Mouse (Mus musculus) heart, postnatal 10 days (tissue): ENCODE results near the gene Lrrc7. TPM values are rescaled to one million over a fixed set of nuclear protein-coding genes. Genes with fewer than 3 reads are reported as not detected.

Experiments
- DNase-seq, 2 experiments: peaks; one replicate each; pipeline ENCODE4 v3.0.0; 2021
- intact Hi-C: fragments of 180-260 bp; cut with DNase I; formaldehyde crosslinking; loops from one replicate; pipeline ENCODE4 v1.15.1; 2025
- total RNA-seq, 2 experiments: library from RNA; stranded (reverse); gene quantifications; 2 replicates each; pipeline ENCODE4 v1.2.3; 2021

The Lrrc7 gene
- total RNA-seq: not detected

DNA sequence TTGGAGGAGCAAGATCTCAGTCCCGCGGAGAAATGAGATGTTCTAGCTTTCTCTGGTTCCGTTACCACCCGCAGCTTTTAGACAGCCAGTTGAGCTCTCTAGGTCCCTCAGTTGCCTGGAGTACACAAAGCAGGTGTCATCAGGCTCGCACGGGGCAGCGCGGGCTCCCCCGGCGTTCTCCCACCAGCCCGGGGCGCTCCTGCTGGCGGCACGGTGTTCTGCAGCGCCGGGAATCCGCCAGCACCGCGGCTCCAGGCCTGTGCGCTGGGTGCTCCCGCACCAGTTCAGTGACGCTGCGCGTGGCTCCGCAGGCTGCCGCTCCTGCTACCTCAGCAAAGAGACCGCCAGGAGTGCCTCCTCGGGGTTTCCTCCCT is at the start of gene Lrrc7:
Lrrc7 (minus strand) TSS at position 235 of the 374 bp plus-strand sequence.
- DNase-seq: peak; percentile 16 to 33
- intact Hi-C loops: no loop called here

DNA sequence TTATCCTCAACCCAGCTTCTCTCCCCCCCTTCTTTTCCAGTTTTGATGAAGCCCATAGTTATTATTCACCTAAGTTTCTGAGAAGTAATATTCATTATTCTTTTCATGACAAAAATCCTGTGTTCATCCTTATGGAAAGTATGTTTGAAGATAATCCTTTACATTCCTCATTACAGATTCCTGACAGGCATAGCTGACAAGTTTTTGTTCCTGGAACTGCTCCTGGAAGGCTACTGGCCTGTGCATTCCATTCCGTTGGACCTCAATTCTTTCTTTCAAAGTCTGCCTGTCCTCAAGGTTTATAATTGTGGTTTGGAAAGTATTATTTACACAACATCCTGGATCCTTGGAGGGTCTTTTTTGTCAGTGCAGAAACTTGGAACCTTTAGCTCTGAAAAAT is 45.0 kb upstream of the Lrrc7 start:
- intact Hi-C loops: no loop called here
- DNase-seq: no peak

DNA sequence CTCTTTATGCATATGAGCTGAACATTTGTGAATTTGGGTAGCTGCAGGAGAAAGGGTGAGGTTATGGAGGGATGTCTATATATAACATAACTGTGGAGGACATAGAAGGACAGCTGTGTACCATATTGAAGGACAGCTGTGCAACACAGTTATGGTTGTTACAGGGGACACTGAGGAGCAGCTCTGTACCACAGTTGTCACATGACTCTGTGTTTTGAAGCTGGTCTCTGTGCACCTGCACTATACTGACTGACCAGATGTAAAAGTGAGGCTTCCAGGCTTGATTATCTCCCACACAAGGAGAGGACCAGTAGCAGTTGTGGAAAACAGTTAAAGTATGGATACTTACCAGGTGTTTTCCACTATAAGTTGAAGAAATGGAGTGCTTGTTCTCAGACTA is 43.3 kb upstream of the Lrrc7 start:
- DNase-seq: no peak
- intact Hi-C loops: no loop called here

DNA sequence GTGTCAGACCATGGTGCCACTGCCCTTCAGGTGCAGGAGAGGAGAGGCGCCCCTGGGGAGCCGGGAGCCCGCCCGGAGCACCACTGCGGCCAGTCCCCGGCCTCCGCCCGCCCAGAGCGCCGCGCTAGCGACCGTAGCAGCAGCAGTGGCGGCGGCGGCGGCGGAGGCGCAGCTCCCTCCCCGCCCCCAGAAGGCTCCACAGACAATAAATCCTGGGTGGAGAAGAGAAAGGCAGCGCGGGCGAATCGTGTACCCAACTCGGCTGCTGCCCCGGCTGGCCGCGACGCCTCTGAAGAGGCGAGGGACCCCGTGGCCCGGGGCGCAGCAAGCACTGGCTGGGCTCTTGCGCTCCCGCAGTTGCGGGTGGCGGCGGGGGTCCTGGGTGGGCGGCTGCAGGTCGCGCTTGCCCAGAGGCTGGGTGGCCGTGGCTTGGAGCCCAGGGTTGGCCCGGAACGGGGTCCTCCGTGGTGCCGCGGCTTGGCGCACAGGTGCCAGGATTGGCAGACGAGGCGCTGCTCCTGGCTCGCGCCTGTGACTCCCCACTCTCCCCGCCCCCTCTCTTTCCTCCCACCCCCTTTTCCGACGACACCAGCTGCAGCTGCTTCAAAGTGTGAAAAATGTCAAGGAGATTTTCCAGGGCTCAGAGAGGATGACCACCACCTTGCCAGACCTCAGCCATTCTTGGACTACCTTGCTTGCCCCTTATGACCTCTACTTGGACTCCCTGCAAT is 600 bp downstream of the Lrrc7 start:
- intact Hi-C loops: no loop called here
- peak in 1 of 2 experiments; percentile 7 for DNase-seq

DNA sequence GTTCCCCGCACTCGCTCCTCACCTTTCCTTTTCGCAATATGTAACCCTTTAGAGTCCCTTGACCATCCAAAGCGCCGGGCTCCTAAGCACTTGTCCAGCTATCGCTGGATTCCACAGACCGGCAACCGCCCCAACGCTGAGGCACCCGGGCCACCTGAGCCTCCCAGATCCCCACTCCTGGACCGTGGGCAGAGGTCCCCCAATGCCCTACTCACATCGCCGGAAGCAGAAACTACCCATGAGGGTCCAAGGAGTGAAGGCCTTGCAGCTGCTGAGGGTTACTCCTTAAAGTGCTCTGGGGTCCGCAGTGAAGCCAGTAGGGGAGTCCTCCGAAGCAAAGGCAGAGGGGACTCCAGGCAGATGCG is 1.1 kb downstream of the Lrrc7 start:
- DNase-seq: no peak
- intact Hi-C loops: no loop called here

DNA sequence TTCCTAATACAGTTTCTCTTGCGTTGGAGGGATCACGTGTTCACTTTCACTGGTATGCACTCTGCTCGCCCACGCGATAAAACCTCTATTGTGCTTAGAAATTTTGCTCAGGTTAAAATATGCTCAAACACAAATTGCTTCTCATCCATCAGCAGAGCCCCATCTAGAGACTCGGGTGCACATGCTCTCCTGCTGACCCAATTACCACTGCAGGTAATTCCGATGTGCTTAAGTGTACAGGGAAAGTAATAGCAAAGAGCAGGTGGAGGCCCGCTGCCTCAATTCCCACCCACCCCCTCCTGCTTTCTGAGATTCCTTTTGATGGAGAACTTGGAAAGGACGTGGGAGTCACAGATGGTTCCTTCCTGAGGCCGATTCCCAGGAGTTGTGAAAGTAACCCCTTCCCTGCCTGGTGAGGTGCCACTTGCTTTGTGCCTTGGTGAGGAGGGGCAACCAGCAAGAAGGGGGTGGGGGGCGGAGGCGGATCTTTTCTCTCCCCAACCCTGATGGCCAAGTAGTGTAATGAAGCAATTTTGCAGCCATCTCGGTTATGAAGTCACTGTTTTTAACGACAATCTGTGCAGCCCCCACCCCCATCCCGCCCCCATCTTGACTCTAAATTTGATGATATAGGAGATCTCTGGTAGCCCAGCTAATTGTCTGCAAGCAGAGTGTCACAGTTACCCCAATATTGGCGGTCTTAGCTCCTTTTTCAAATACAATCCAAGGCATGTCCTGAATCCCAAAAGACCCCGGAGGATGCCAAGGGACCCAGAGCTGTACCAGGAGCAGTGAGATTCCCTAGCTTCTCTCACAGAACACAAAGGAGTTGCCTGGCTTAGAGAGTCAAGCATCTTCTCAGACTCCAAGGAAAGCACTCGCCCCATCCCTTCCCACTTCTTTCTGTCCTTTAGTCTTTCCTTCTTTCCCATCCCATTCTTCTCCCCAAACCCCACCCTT is 2.0 kb downstream of the Lrrc7 start:
- intact Hi-C loops: no loop called here
- DNase-seq: no peak

DNA sequence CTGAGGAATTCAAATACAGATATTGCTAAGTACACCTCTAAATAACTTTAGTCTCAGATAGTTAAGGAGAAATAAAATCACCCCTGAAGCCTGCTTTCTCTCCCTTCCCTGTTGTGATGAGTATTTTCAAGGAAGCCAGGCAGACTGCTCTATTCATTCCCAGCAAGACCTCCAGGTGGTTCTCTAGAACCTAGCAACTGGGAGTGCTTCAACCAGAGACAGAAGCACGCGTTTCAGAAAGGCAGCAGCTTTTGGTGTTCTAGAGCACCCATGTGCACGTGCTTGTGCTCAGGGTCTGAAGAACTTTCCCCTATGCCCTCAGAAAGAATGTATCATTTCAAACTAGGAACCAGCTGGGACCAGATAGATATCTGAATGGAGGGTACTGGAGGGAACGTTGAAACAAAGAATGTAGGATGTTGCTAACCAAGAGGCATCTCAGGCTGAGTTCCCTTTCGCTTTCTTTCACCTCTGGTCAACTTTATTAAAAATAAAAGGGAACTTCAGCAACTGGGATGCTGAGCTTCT is 2.8 kb downstream of the Lrrc7 start:
- DNase-seq: no peak
- intact Hi-C loops: no loop called here

DNA sequence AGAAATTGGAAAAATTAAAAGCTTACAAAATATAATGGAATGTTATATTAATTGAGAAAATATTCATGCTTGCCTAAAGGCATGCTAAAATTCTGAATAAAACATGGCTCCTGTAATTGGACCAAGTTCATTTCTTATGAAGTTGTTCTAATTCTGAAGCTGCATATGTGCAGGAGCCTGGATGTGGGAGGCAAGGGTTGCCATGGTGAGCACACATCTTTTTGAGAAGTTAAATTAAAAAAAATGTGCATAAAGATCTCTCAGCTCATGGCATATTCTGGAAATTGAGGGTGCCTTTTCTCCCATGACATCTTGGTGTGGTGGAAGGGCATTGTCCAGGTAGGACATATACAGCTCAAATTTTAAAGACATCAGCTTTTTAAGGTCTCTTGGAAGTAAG is 3.4 kb downstream of the Lrrc7 start:
- no peak for DNase-seq
- intact Hi-C loops: no loop called here

DNA sequence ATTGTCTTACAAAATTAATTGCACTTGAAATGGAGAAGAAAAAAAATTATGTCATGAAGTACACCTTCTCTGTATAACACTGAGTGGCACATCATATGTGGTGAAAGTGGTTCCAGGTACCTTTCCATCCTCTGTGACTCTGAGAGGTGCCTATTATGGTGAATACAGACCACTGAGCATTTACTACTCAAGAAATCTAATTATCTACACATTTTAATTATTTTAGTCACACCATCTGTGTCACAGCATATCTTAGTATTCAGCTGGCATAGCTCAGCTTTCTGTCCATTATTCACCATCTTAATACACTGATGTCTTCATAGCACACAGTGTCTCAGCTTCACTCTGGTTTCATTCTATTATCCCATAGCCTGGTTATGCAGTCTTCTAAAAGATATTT is 7.7 kb downstream of the Lrrc7 start:
- DNase-seq: no peak
- intact Hi-C loops: no loop called here

DNA sequence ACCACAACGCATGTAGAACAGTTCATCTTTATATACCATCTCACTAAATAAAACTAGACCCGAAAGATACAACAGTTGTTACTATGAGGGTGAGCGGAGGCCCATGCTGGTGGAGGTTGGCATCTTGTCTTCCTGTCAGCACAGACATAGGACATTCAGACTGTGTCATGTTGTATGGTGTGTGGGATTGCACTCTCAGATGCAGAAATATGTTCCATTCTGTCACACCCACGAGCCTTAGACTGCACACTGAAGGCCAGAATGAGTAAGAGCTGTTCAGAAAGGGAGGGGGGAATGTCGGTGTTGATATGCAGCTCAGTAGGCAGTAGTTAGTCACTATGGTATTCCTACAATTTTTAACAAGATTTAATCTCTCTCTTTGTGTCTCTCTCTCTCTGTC is 9.9 kb downstream of the Lrrc7 start:
- intact Hi-C loops: no loop called here
- no peak for DNase-seq

DNA sequence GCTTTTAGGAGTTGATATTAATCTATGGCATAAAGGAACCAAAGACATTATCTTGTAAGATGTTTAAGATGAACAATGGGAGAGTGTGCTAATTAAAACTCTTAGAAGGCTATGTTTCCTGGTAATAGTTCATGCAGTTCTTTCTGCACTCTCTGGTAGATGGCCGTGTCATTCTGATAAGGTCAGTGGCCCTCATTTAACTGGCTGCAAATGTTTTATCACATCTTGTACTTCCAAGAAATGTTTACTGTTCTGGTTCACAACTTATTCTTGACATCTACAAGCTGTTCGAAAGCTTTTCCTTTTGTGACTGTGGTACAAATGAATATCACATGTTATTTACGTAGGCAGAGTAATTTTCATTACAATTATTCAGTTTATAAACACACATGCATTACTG is 18.5 kb downstream of the Lrrc7 start:
- no peak for DNase-seq
- intact Hi-C loops: no loop called here

DNA sequence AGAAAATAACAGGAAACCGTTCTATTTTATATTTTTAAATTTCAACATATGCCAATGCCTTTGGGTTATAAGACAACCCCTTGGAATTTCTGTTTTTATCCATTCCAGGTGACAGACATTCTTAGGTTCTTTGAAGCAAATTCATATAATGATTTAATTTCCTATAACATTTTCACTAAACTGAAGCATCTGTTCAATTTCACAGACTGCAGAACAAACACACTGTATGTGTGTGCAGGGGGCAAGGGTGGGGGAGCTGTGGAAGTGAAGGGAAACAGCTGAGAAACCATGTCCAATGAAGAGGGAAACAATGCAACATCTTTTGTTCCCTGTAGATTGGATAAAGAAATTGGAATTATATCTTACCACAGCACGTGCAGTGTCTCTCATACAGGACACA is 29.2 kb downstream of the Lrrc7 start:
- intact Hi-C loops: no loop called here

DNA sequence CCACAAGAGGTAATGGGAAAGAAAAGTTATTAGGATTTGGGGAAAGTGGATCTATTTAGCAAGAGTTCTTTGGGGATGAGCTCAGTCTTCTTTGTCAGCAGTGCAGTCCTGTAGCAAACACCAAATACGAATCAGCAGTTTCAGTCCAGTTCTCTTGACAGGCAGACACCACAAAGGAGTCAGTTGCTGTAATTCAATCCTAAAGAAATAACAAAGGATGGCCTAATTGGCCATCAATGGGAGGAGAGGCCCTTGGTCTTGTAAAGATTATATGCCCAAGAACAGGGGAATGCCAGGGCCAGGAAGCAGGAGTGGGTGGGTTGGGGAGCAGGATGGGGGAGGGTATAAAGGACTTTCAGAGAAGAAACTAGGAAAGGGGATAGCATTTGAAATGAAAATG is 33.5 kb downstream of the Lrrc7 start:
- intact Hi-C loops: no loop called here
- no peak for DNase-seq

More for the DNA sequence above, 29.2 kb downstream of the Lrrc7 start:
- DNase-seq: no peak

DNA sequence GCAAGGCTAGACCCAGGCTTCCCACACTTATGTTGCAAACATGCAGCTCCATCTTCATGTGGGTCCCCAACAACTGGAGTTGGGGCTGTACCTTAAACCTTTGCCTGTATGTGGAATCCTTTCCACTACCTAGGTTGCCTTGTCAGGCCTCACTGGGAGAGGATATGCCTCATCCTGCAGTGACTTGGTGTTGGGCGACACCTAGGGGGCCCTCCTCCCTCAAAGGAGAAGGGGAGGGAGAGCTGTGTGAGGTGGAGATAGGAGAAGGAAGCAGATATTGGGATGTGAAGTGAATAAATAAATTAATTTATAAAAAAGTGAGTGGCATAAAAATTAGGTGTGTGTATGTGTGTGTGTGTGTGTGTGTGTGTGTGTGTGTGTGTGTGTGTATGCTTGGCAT is 68.3 kb downstream of the Lrrc7 start:
- intact Hi-C loops: no loop called here
- DNase-seq: no peak

DNA sequence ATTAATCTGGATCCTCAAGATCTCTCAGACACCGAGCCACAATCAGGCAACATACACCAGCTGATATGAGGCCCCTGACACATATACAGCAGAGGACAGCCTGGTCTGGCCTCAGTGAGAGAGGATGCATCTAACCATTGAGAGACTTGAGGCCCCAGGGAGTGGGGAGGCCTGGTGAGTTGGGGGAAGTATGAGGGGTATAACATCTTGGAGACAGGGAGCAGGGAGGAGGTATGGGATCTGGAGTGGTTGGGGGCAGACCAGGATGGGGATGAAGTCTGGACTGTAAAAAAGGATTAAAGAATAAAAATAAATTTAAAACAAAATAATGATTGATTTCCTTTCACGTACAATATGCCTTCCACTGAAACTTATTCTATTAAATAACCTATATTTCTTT is 82.3 kb downstream of the Lrrc7 start:
- intact Hi-C loops: no loop called here
- no peak for DNase-seq

DNA sequence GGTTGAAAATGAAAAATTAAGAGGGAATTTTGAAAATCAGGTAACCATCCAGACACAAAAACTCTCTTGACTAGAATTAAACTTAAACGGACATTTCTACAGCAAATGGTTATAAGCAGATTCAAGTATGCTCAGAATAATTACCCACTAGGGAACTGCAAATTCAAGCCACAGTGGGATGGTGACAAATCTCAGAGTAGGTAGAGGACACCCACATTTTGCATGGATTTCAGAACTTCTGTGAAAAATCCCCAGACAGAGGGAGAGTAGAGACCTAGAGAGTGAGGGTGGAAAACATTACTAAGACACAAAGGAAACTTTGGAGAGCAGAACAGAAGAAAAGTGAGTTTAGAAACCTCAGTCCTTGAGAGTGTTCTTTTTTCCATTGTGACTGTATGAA is 161.4 kb downstream of the Lrrc7 start:
- intact Hi-C loops: no loop called here
- DNase-seq: no peak

DNA sequence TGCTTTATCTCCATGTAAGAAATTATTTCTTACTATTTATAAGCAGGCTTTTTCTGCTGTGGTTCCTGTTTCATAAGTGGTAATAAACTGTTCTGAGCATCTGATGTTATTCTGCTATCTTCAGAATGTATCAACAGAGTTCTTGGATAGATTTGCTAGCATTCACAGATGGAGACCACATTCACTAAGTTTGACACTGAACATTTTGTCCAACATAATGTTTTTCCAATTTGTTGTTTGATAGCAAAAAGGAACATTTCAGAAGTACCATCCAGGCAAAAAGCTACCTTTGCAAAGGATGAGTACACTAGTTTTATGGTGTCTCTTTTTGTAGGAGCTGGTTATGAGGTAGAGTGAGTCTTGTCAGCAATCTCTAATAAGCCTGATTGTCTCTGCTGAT is 170.5 kb downstream of the Lrrc7 start:
- intact Hi-C loops: no loop called here
- DNase-seq: no peak

DNA sequence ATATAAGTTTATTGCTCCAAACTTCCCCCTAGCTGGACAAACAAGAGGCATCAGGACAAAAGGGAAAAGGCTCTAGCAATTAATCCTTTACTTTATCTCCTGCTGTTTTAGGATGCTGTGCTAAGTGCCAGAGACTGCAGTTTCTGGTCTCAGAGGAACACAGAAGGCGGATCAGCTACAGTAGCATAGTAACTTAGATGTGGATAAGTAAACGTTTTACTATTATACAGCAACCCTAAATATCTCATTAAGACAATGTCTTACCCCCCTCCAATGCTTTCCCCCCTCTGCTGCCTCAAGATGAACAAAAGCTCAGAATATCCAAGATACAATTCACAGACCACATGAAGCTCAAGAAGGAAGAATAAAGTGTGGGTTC is 174.0 kb downstream of the Lrrc7 start:
- no peak for DNase-seq

DNA sequence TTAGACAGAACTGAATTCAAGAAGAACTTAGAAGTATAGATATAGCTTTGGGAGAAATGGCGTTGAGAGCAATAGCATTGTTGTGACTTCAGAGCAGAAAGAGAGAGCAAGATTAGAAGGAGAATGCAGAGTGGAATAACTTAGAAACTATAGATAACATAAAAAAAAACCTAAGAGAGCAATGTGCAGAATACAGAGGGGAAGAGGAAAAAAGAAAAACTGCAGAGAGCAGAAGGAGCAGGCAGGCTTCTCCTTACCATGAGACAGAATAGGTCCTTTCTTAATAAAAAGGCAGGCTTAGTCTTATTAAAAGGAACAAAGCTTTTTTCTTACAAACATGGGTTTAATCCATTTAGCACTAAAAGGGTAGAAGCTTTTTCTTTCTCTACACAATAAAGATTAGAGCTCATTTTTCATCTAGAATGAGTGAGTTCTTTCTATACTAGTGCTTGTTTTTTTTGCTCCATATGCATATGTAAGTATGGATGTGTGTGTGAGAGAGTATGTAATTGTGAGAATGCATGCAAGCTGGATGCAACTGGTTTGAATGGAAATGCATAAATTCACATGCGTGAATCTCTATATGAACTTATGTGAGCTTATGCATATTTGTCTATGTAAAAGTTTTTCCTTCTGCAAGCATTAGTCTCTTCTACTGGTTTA is 174.5 kb downstream of the Lrrc7 start:
- no peak for DNase-seq
- intact Hi-C loops: no loop called here

More for the DNA sequence above, 174.0 kb downstream of the Lrrc7 start:
- intact Hi-C loops: no loop called here

DNA sequence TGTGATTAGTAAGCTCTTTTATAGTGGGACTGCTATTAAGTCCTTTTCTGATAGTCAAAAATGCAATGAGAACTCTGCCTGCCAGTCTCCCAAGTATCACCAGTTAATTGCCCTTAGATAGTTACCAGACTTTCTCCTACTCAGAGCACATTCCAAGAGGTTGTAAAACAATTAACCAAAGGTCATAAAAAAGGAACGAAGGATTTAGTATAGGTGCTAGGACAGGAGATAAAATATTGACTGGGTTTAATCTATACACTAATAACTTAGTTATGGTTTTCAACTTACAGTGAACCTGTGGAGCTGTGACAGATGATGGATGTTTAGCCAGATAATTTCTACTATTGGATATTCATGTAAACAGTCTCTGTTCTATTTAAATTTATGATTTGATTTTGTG is 175.2 kb downstream of the Lrrc7 start:
- intact Hi-C loops: no loop called here
- DNase-seq: no peak

DNA sequence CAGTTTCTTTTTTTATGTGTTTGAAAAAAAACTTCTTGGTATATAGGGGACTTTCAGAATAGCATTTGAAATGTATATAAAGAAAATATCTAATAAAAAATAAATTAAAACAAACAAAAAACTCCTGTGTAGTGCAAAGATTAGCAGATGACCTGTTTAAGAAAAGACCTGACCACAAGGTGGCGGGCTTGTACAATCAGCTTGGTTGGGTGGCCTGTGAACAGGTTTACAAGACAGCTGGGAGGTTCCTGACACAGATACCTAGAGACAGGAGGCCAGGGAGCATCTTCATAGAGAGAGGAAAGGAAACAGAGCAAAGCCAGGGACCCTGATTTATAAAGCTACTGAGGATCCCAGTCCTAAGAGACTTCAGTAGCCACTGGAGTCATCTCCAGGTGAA is 186.1 kb downstream of the Lrrc7 start:
- DNase-seq: peak; percentile 2 to 39
- intact Hi-C loops: loop anchor here (5.0 kb wide), 1 partner anchor 1171 kb away; no protein-coding TSS in a partner anchor
